Comparison of ENCODE assay signal across 22 mouse cellular contexts in the genomic region with DNA sequence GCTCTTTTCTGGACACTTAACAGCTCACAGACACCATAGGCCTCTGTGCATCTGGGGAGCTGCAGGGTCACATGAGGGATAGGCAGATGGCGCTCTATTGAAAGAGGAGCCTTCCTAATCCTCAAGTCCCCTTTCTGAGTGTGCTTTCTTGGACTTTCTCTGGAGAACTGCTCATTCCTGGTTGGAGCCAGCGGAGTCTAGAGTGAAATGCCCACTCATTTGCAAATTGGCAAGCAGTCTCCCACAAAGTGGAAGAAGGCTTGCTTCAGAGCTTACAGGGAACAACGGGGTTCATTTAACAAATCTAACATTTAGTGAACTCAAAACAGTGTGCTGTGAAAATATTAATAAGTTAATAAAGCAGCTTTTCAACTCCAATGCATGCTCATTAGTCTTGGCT. TPM values are rescaled to one million over a fixed set of nuclear protein-coding genes. Genes with fewer than 3 reads are reported as not detected.
DNase-seq lines count a peak whose midpoint lies in the region.
"Had no signal": no experiment of that assay in that cellular context is flagged by ENCODE, and none has a peak within 500 bp of the region (broad histone marks: within the 10 kb centered on the region; RNA-seq: fewer than 3 reads in every experiment).

No protein-coding gene starts in this region.

- peak; percentile 6 for DNase-seq in cerebellum, adult 11-12 months
- no peak for DNase-seq in cerebellum, adult 11 months
- peak; percentile 14 to 38 for DNase-seq in frontal cortex, adult 2 months (ENCODE audit: extremely low spot score in 1 of 2, low spot score in 1 of 2)
- no peak for DNase-seq in frontal cortex, postnatal 14 days (ENCODE audit: low spot score in 2 of 2)
- DNase-seq in layer of hippocampus, adult 9-11 months: peak; percentile 20
- DNase-seq in layer of hippocampus, postnatal 36 days: no peak
- peak; percentile 25 for DNase-seq in right cerebral cortex, adult 18-20 months
- no peak for DNase-seq in right cerebral cortex, postnatal 25 days
- DNase-seq: adrenal gland, adult 8-10 months; adrenal gland, postnatal 36 days; B cell, adult 2 months; cerebellum, adult 18-20 months; cerebellum, postnatal 25 days; gastrocnemius, postnatal 10 days; heart, adult 18-20 months; heart, postnatal 10 days had no signal

RNA-seq across cellular contexts. Expression of gene Tectb, which starts 3.4 kb away (rescaled TPM):
- polyA plus RNA-seq in frontal cortex, adult 2 months (2012; rRNA removed): 0.11 and 0.18 TPM in 2 replicates
- not detected for total RNA-seq in layer of hippocampus, postnatal 36 days (2021)
- total RNA-seq: hematopoietic stem cell, adult 5-6 weeks had no signal
- polyA plus RNA-seq: CD4-positive, CD25-positive, alpha-beta regulatory T cell, adult 4 months; embryonic facial prominence, embryonic 13.5 days; forebrain, embryonic 16.5 days; G1E; heart, embryonic 14.5 days had no signal

RNA-seq across cellular contexts. Expression of gene Gpam, which starts 50.1 kb away (rescaled TPM):
- 38.3 and 46.9 TPM in 2 replicates for polyA plus RNA-seq in frontal cortex, adult 2 months (2012; rRNA removed)
- 10 to 100 TPM; 46.0 to 48.0 TPM for total RNA-seq in layer of hippocampus, postnatal 36 days (2021)

Comparison
In these comparisons a context has a peak if more than half of its experiments do, and no peak if none do; other contexts are left out.
1. DNase-seq: peak in cerebellum, adult 11-12 months (single experiment), frontal cortex, adult 2 months (2 of 2), layer of hippocampus, adult 9-11 months (single experiment) and right cerebral cortex, adult 18-20 months (single experiment); none in cerebellum, adult 11 months (single experiment), frontal cortex, postnatal 14 days (0 of 2), layer of hippocampus, postnatal 36 days (0 of 2) and right cerebral cortex, postnatal 25 days (single experiment).